Mouse (Mus musculus) spleen, adult 2 months (tissue): ENCODE data around the gene Gosr2. TPM values are rescaled to one million over a fixed set of nuclear protein-coding genes. Genes with fewer than 3 reads are reported as not detected.

Experiments used
- DNase-seq, 2 experiments: peaks; one replicate each; pipeline versions ENCODE4 v3.0.0 to v3.0.0-alpha.2; 2012 to 2021; ENCODE audit warnings: low spot score in 2 of 2, low read depth in 1 of 2
- H3K27ac ChIP-seq: fragments of 200-500 bp; 2 replicates; pipeline ENCODE4 v1.5.1; 2012; ENCODE audit warnings: low read length, inconsistent platforms; ENCODE audit not compliant: insufficient read depth
- H3K27me3 ChIP-seq: fragments of 200-500 bp; 2 replicates; pipeline ENCODE4 v1.6.1; 2012; ENCODE audit warnings: mild to moderate bottlenecking, moderate library complexity, low read length, inconsistent platforms; ENCODE audit not compliant: control insufficient read depth, insufficient read depth
- H3K36me3 ChIP-seq: fragments of 200-500 bp; 2 replicates; pipeline ENCODE4 v1.6.1; 2012; ENCODE audit warnings: mild to moderate bottlenecking, low read length, inconsistent platforms; ENCODE audit not compliant: control insufficient read depth, insufficient read depth
- H3K4me1 ChIP-seq: fragments of 200-500 bp; 2 replicates; pipeline ENCODE4 v1.6.1; 2011; ENCODE audit warnings: inconsistent platforms; ENCODE audit not compliant: control insufficient read depth, insufficient read depth, insufficient read length
- H3K4me3 ChIP-seq: fragments of 200-500 bp; 2 replicates; pipeline ENCODE4 v1.5.1; 2011; ENCODE audit warnings: mild to moderate bottlenecking, inconsistent platforms; ENCODE audit not compliant: insufficient read depth, insufficient read length; ENCODE audit errors: extremely low read depth
- CTCF ChIP-seq: fragments of 200-500 bp; IDR thresholded peaks from 2 replicates; pipeline ENCODE4 v1.5.1; 2011; ENCODE audit warnings: mild to moderate bottlenecking, inconsistent platforms; ENCODE audit not compliant: insufficient read depth, insufficient read length, insufficient replicate concordance; ENCODE audit errors: extremely low read depth
- POLR2A ChIP-seq: fragments of 200-500 bp; IDR thresholded peaks from 2 replicates; pipeline ENCODE4 v1.6.1; 2011; ENCODE audit warnings: low read depth, low read length, inconsistent platforms
- WGBS: fragments of 180-500 bp; shearing (Covaris S2); methylation state at CpG from one replicate; pipeline ENCODE4 v1.1.7; 2018; 5-methylcytosine and 5-hydroxymethylcytosine counted together
- polyA plus RNA-seq: library from polyadenylated mRNA; depleted of rRNA; stranded (reverse); fragments of >200 nt; gene quantifications from 2 replicates; pipeline ENCODE4 v1.2.3, GENCODE M21; 2012

The Gosr2 gene
- polyA plus RNA-seq, 1 experiment: 58.5 TPM

DNA sequence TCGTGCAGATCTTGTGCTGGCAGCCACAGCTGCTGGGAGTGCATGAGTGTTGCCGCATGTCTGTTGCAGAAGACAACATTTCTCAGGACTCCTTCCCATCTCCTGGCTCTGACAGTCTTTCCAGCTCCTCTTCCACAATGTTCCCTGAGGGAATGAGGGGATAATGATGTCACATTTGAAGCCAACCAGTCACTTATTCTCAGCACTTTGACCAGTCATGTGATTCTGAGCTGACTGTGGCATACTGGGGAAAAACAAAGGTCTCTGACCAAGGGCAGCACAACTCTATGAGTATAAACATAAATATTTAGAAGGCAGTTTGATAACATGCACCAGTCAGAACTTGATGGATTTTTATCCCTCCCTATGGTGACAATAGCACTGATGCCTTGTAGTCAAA is 16.4 kb upstream of the Gosr2 start:
- TF ChIP-seq POLR2A (no peak), CTCF (no peak)
- 72% methylated on average over 2 of the region's 2 CpGs for WGBS
- Histone ChIP-seq H3K27me3 (no peaks in the 10 kb centered on the region), H3K4me1 (no peaks in the 10 kb centered on the region), H3K27ac (no peak overlapping the region), H3K4me3 (no peak overlapping the region), H3K36me3 (no peaks in the 10 kb centered on the region)
- DNase-seq: no peak

DNA sequence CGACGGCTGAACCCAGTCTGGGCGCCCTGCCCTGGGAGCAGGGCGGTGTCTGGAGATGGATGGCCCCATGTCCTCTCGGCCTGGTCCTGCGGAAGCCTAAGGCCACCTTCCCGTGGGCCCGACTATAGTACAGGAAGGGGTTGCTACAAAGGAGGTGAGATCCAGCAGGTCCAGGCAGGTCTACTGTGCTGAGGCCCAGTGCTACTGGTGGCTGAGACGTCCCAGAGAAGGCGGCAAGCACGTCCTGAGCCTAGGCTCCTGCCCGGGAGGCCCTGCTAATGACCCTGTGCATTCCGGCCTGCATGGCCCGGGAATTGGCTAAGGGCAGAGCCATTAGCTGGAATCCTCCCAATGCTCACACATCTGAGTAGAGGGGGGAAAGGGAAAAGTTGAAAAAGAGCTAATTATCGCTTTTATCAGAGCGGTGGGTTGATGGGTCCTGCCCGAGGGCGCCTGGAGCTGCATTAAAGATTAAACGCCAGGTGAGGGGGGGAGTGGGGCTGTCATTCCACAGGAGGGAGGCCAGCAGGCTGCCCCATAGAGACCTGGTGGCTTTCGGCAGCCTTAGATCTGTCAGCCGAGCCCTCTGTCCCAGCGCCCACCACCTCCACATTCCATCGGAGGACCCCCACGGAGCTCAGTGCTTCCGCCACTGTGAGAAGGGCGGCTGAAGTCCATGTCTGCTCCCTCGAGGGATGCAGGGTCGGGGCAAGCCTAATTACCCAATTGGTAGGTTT is 14.3 kb upstream of the Gosr2 start:
- Histone ChIP-seq H3K27me3 (no peaks in the 10 kb centered on the region), H3K4me1 (no peaks in the 10 kb centered on the region), H3K4me3 (no peak overlapping the region), H3K36me3 (no peaks in the 10 kb centered on the region), H3K27ac (no peak overlapping the region)
- WGBS: 76% methylated on average over 28 of the region's 28 CpGs
- no peak for DNase-seq
- TF ChIP-seq POLR2A (no peak), CTCF (no peak)

DNA sequence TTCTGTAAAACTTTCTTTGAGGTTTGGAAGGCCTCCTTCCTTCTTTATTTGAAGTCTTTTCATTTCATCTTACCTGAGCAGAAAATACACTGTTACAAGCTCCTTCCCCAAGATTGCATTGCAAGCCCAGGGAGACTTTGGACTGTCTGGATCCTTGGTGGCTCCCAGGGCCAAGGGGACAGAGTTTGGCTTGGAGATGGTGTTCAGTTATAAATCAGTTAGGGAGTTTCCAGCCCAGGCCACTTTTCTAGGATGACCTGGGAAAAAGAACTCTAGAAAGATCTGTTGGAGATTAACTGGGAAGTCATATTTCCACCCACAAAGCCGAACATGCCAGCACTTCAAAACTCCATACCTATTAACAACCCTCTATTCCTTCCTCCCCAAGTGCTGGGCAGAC is 12.3 kb upstream of the Gosr2 start:
- Histone ChIP-seq H3K27me3 (no peaks in the 10 kb centered on the region), H3K4me1 (no peaks in the 10 kb centered on the region), H3K4me3 (no peak overlapping the region), H3K36me3 (no peaks in the 10 kb centered on the region), H3K27ac (no peak overlapping the region)
- DNase-seq: no peak
- 66% methylated on average over 1 of the region's 1 CpGs for WGBS
- TF ChIP-seq POLR2A: no peak
- no peak for TF ChIP-seq CTCF

DNA sequence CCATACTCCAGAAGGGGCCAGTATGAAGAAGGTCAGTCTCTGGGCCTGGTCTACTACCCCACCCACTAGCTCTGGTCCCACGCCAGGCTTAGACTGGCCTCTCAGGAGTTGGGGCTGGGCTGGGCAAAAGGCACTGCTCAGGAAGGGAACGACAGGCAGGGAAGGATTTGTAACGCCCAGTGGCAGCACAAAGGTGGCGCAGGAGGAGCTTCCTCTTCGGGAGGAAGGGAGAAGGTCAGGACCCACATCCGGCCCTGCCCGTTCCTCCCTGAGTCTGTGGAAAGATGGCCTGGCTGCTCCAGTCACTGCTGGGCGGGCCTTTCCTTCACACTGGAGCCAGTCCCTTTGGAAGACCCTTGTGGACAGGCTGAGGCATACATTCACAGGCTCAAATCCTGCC is 9.3 kb upstream of the Gosr2 start:
- Histone ChIP-seq H3K27me3 (no peaks in the 10 kb centered on the region), H3K4me3 (no peak overlapping the region), H3K27ac (no peak overlapping the region), H3K36me3 (no peaks in the 10 kb centered on the region), H3K4me1 (no peaks in the 10 kb centered on the region)
- 58% methylated on average over 8 of the region's 8 CpGs for WGBS
- DNase-seq: no peak
- TF ChIP-seq CTCF (no peak), POLR2A (no peak)

DNA sequence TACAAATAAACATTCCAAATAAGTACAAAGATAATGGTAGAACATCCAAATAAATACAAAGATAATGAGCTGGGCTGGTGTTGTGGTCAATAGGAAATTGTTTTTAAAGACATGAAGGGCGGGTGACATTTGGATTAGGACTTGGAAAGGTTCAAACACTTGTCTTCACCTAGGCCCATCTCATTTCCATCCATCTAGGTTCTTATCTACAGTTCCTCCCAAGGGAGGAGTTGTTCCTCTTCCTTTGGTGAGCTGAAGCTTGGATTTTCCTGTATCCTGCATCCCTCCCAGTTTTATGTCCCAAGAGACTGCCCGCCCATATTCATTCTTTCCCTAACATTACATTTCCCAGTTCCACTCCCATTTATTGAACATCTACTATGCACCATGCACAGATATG is 528 bp upstream of the Gosr2 start:
- WGBS: 91% methylated on average over 2 of the region's 2 CpGs
- Histone ChIP-seq H3K4me1 (peaks cover 4% of the 10 kb centered on the region; the same call in 1 of the 2 replicates), H3K27ac (peak overlapping the region; percentile 99; the same call in 1 of the 2 replicates), H3K36me3 (no peaks in the 10 kb centered on the region), H3K4me3 (peak overlapping the region; percentile 87), H3K27me3 (no peaks in the 10 kb centered on the region)
- DNase-seq: no peak
- no peak for TF ChIP-seq CTCF
- TF ChIP-seq POLR2A: no peak

DNA sequence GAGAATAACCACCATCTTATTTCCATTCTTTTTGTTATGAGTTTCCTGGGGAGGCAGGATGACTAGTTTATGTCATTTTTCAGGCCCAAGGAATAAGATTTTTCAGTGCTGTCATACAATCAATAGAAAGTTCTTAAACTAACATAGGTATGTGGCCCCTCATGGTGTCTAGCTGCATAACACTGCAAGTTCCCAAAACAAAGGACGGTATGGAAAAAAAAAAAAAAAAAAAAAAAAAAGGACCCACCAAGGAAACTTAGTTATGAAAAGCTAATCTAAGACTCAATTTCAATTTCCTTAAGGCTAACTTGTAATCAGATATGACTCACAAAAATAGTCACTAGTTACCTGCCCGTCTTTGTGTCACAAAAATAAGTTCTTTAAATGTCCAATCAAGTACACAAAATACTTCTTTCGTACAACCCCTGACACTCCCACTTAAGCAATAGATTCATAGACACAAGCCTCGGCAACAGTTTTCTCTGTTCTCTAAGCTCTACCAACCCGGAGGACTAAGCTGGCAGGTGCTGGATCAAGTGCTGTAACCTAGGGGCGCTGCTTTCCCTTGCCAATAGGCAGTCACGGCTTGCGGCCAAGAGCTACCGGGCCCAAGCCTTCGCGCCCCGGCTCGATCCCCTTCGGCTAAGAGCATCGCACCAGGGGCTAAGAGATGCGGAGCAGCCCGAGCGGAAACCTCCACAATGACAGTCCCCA is 690 bp downstream of the Gosr2 start:
- Histone ChIP-seq H3K27ac (peak overlapping the region; percentile 99), H3K36me3 (no peaks in the 10 kb centered on the region), H3K4me3 (peak overlapping the region; percentile 87), H3K4me1 (peaks cover 4% of the 10 kb centered on the region; the same call in 1 of the 2 replicates), H3K27me3 (no peaks in the 10 kb centered on the region)
- no peak for DNase-seq
- WGBS: under 1% methylated on average over 18 of the region's 18 CpGs
- TF ChIP-seq CTCF (no peak), POLR2A (no peak)

DNA sequence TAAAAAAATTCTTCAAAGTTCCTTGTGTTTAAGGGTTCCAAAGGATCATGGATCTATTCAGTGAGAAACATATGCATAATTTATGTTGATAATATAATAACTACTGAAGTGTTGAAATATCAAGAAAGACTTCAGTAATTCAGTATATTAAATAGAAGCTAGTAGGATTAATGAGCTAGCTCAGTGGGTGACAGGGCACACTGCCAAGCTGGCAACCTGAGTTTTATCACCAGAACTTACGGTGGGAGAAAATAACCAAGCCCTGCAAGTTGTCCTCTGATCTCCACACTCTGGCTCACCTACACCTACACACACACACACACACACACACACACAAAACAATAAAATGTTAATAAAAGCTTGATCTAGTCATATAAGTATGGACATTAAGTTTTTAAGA is 4.5 kb downstream of the Gosr2 start:
- no peak overlapping the region for H3K27ac ChIP-seq
- H3K27me3 ChIP-seq: no peaks in the 10 kb centered on the region
- 68% methylated on average over 1 of the region's 1 CpGs for WGBS
- TF ChIP-seq POLR2A (no peak), CTCF (no peak)
- peaks cover 12% of the 10 kb centered on the region; the same call in 1 of the 2 replicates for H3K4me1 ChIP-seq
- DNase-seq: no peak
- peaks cover 2% of the 10 kb centered on the region for H3K36me3 ChIP-seq
- no peak overlapping the region for H3K4me3 ChIP-seq
